Mouse (Mus musculus): ENCODE measurements at regions not wholly inside any gene's neighbourhood (a gene's known extent, or its start where the extent isn't known, plus 50 kb on each side); places are given as distances from the start of the nearest gene placed in this dataset.

DNA sequence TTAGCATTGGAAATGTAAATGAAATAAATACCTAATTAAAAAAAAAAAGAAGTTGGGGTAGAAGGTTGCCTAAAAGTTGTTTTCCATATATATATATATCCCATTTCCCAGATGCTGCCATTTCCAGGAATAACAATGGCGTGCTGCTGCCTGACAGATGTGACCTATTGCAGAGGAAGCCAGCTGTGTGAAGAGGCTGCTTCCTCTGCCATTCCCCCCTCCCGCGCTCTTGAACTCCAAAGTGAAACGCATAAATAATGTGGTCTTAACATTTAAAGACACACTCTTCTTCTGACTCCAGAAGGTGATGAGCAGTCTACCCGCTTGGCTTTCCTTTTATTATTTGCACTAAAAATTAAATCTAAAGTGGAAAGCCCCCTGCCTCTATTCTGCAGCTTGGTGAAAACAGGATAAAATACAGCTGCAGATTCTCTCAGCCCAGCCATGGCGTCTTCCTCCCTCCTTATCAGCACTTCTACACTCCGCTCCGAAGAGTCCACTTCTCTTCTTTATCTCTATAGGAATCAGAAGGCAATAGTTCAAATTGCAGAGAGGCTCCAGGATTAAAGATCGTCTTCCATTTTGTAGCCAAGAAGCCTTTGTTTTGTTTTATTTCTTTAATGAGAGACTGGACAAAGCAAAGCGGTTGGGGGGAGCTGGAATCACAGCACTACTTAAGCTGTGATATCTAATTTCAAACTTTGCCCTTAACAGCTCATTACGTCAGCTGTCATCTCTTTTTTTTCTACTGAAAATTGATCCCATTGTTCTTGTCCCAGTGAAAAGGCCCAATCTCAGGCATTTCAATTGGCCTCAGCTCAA is 385.1 kb downstream of the Rapgef2 start:
- DNase-seq, result no peak

DNA sequence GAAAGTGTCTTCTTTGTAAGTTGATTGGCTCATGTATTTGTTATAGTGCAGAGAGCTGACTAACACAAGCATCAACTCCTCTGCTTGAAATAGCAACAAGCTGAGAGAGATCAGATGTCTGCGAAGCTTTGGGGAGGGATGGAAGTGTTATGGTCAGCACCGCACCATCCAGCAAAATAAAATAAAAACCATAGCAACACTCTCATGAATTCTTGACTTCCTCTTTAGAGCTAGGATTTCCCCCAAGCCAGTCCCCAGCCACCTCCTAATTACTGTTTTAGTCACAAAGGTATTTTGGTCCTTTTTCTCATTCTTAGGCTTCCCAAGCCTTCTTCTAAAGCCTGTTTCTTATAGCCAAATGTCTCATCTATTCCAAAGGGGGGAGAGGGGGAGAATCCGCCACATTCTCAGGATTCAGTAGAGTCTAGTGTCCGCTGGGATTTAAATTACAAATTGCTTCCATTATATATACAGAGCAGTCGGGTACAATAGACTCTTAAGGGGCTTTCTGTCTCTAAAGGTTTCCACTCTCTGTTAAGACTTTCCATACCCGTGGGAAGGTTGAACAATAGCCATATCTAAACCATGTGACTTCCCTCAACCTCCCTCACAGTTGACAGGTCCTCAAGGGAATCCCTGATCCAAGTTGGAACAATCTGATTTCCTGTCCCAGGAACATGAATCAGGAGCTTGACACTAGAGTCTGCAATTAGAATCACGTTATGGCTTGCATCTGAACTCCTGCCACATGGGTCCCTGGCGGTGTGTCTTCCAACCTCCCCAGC is 386.7 kb downstream of the Rapgef2 start:
- DNase-seq, result no peak

DNA sequence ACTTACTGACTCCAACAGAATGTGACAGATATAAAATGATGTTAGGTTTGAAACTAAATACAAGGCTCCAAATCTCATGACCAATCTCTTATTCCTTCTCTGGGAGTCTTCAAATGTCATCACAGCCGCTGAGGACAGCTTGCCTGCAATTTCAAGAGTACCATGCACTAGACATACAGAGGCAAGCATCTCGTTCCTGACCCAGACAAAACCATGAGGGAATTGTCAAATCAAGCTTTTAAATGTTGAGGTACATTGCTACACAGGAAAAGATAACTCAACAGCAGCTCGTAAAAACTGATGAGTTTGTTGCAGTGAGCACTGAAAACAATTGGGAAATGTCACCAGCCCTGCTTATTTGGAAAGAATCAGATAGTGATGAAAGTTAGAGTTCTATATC is 397.0 kb downstream of the Rapgef2 start:
- no peak for DNase-seq

DNA sequence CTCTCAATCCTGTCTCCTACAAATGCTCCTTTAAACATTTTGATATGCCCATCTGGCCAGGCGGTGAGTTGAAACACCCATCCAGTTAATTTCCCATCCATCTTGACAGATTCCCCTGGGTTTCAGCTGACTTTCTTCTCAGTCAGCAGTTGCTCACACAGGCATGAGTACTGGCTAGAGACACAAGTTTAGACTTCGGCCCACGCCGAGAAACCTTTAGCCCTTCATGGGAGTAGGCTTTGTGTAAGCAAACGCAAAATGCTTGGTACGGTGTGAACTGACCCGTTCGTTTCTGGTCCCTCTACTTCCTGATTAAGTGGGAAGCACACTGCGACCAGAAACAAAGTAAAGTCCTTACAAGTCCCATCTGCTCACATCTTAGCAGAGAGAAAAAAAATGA is 401.6 kb downstream of the Rapgef2 start:
- no peak for DNase-seq

DNA sequence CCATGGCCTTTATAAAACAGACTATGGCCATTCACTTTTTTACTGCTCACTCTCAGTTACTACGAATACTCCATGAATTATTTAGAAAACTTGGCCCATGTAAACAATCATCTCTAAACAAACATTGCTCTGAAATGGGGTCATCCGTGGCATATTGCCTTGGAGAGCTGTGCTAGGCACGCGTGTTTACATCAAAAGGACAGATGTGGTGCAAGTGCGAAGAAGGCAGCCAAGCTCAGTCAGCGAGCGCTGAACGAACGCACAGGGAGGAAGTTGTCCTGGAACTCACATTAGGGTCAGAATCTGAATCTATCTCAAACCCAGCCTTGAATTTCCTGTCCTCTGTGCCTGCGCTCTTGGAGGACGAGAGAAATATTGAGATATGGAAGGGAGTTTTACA is 402.3 kb downstream of the Rapgef2 start:
- DNase-seq, result no peak

DNA sequence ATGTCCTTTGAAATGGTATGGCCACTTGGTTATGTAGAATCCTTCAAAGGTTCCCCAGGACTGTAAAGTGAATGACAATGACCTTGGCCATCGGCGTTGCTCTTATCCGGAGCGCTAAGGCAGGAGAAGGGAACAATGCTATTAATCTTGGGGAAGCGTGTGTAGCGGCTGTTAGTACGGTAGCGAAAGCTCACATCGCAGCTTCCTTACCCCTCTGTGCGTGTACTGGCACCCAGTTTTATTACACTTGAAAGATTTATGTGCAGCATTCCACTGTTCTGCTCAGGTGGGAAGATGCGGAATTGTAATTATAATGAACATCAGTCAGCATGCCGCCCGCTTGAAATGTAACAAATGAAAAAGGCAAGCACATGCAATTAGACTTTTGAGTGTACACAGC is 406.2 kb downstream of the Rapgef2 start:
- no peak for DNase-seq

DNA sequence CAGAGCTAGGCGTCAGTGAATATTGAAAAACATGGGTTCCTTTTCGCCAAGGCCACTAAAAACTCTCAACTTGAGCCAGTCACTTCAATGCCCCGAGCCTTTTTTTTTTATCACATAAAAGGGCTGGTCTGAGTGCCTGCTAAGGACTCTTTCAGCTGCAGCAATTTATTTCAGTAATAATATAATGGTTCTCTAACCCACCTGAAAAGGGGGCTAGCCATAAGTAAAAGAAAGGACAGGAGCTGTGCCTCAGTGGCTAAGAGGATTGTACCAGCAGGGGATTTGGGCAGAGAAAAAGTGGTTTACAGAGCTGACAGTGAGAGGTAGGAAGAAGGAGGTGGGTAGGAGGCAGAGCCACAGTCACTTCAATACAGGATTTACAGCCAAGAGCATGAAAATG is 409.0 kb downstream of the Rapgef2 start:
- DNase-seq, result no peak

DNA sequence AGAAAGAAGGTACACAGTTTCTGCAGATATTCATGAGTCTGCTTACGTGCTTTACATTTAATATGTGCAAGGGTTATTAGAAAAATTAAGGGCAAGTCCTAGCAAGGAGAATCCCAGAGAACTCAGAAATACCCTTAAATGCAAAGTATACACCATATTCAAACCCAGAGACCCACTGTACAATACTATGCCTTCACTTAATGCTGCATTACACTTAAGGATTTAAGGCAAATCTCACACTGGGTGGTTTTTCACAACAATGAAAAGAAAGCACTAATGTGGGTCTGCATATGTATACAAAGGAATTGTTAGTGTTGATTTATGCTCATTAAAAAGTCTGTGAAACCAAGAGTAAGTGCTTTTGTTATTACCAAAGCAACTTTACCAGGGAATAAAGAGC is 419.4 kb downstream of the Rapgef2 start:
- DNase-seq, result no peak

DNA sequence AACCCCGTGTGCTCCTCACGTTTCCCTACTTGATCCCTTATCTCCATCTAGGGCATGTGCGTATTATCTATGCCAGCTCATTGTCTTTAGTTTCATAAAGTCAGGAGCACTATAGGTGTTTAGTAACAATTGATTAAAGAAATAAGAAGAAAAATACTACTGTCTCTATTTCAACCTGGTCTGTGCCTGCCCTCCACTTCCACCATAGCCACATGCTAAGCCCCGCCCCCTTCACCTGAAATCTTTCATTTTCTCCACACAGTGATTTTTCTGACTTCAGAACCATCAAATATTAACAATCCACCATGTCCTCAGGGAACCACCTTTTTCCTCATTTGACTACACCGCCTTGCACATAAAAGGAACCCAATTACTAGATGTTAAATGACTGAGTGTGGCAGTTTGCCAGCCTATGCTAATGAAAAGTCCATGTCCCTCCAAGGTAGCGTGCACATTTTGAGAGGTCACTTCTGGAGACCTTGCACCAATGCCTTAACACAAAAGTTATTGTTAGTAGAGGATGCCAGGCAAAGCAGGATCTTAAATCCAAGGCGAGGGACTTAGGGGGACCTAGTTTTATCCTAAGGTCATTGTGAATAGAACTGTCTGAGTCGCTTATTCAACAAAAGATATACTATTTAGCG is 420.1 kb downstream of the Rapgef2 start:
- no peak for DNase-seq

DNA sequence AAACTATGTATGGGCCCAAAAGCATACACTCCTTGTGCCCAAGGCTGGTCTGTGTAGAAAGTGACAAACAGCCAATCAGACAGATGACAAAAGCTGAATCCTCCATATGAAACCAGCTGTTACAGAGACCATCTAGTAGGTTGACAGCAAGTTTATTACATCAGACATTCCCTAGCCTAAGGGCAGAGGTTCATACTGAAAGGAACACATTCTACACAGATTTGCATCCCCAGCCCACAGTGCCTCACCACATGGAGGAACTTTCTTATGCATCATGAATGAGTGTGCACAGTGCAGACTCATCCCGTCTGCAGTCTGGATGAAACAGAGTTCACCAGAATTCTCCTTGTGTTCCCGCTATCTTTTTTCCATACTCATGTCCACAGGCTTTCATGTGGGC is 423.3 kb downstream of the Rapgef2 start:
- DNase-seq, result no peak

DNA sequence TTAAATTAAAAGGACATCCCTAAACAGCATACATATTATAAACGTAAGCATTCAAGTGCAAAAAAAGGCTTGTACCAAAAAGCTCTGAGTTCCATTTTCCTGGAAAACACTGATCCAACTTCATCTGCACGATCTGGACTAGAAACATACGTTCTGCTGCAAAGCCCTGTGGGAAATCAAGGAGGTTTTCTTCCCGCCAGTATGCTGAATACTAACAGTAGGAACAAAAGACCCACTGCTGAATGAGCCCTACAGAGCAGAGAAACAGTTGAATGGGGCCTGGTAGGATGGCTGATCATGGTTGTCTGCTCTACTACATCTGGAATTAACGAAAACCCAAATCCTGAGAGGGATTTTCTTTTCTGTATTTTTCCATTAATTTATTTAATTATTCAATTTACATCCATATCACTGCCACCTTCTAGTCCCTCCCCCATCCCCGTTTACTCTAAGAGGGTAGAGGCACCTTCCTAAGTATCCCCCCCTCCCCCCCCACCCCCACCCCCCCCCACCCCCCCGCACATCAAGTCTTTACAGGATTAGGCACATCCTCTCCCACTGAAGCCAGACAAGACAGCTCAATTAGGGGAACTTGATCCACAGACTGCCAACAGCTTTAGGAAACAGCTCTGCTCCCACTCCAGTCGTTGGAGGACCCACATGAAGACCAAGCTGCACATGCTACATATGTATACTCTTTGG is 439.5 kb downstream of the Rapgef2 start:
- no peak for DNase-seq

DNA sequence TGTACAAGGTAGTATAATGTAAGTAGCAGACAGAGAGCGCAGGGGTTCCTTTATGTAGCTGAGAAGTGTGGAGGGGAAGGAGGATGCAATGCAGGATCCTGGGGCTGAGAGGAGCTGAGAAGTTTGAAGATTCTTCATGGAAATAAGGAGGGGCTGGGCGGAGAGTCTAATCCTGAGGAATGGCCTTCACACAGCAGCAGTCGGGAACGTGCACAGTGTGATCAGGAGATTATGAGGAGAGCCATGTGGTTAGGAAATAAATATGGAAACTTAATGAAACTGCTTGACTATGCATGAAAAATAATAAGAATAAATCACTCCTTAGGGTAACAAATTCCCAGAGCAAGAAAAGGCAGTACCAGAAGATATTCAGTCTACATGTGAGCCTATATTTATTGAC is 445.1 kb downstream of the Rapgef2 start:
- DNase-seq, result no peak

DNA sequence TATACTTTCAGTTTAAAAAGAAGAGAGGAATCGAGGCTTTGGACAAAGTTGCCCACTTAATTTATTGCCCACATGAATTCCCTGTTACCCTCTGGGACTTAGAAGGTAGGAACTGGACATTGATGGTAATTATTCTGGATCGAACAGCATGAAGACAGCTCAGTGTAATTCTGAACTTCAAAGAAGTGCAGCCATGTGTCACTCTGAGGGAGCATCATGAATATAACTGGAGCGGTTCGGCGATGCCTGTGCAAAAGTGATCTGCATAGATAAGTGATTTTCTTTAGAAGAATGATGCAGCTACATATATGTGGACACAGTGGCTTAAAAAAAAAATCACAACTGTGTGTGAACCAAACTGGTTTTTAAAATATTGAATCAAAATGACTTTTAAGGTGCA is 449.5 kb downstream of the Rapgef2 start:
- DNase-seq, result no peak

DNA sequence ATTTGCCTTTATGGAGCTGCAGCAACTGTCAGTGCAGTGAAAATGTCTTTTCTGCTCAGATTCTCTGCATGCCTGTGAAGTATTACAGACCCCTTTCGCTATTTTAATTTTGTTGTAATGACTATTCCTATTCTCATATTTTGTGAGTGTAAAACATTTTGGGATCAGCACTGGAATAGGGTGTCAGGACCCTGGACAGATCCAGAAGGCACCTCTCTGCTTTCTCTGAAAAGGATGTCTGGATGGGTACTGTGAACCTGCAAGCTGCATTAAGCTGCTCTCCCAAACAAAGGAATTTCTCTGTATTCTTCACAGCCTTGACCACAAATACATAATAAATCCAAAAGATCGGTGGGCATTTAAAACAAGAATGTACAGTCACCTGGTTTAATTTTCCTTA is 460.8 kb downstream of the Rapgef2 start:
- no peak for DNase-seq

DNA sequence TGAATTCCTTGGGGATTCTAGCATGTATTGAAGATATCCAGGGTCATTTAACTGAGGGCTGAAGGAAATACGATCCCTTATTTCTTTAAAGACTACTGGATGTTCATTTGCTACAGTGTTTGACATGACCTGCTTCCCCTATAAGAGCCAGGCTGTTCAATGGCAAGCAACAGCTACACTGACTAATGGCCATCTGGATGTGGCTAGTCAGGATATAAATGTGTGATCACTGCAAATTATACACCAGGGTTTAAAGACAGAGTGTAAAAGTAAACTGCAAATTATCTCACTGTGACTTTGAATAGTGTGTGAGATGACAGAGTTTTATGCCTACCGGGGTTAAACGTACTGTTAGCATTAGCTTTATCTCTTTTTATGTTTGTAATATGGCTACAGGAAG is 473.9 kb downstream of the Rapgef2 start:
- DNase-seq, result no peak

DNA sequence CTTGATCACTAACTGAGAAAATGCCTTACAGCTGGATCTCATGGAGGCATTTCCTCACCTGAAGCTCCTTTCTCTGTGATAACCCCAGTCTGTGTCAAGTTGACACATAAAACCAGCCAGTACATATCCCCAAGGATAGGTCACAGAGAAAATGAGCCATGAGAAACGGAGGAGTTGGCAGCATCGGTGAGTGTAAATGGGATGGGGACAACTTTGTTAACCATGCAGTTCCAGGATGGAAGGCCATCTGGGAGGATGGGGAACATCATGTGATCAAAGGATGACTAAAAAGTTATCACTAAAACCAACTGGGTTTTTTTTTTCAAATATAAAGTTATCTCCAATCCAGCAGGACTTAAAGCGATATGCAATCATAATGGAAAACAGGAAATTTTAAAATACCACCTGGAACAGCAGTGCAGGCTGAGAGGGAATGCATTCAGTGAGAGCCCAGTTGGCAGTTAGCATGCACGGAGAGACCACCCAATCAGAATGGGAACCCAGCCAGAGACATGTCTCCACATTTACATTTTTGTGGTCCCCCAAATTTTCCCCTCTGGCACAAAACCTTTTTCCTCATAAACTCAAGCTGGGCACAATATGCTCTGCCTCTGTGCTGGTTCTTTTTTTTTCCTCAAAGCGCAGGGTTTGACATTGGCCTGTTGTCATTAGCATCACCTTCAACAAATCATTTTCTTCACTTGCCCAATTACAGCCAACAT is 475.7 kb downstream of the Rapgef2 start:
- DNase-seq, result no peak

DNA sequence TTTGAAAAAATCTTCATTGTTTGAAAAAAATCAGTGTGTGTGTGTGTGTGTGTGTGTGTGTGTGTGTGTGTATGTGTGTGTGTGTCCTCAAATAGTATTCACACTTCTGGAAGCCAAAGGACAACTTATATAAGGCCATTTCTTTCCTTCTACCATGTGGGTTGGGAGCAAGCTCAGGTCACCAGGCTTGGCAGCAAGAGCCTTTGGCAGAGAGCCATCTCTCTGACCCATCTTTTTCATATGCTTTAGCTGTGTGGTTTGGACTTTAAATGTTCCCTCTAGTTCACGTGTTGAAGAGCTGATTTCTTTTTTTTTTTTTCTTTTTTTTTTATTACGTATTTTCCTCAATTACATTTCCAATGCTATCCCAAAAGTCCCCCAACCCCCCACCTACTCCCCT is 483.1 kb downstream of the Rapgef2 start:
- DNase-seq, result no peak

DNA sequence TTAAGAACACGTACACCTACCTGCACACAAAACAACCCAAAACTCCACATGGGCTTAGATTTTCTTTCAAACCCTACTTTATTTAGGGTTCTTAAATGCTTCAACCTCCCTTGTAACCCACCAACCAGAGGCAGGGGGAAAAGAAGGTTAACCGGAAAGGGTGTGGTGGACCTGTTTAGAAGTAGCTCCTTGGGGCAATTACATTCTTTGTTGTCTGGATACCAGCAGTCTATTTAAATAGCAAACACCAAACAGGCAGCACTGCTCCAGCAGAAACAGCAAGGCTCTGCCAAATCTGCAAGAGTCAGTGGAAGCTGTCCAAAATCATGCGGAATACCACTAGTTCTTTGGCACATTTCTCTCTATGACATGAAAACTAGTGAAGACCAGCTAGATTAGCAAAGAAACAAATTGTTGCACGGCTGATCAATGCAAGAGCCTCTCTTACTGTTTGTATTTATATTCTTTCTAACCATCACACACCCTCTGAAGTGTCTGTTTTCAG is 490.3 kb downstream of the Rapgef2 start:
- DNase-seq, result no peak

DNA sequence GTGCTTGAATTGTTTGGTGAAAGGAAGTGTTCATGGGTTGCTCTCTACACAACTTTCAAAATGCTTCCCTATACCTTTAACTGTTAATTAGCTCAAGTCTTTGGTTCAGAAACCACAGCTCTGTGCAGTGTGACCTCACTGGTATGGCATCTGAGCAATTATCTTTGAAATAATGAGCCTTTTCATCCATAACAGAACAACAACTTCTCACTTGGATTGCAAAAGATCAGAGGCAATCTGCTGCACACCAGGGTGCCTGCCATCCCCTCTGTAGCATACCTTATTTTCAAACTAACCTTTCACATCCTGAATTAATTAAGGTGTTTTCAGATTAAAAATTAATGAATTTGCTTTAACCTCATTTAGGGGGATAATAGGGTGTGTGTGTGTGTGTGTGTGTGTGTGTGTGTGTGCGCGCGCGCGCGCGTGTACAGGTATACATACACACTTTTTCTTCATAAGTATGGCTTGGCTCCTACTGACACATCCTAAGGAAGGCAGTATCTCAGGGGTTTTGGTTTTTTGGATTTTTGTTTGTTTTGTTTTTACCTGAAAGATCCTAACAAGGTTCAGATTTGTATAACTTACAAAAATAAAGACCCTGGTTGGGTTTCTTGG is 493.8 kb downstream of the Rapgef2 start:
- no peak for DNase-seq

DNA sequence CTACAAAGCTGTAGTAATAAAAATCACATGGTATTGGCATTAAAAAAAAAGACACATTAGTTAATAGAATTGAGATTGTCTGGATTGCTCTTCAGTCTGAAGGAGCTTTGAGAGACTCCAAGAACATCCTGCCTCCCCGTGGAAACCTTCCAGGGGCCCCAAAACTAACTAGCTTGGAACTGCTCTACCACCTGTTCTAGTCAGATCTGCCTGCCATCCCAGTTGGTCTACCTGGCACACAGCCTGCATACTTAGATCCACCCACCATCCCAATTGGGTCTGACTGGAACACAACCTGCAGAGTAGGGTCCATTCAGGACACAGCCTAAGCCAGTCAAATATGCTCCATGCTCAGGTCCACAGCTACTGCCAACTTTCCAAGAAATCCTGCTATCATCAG is 503.6 kb downstream of the Rapgef2 start:
- DNase-seq, result no peak

DNA sequence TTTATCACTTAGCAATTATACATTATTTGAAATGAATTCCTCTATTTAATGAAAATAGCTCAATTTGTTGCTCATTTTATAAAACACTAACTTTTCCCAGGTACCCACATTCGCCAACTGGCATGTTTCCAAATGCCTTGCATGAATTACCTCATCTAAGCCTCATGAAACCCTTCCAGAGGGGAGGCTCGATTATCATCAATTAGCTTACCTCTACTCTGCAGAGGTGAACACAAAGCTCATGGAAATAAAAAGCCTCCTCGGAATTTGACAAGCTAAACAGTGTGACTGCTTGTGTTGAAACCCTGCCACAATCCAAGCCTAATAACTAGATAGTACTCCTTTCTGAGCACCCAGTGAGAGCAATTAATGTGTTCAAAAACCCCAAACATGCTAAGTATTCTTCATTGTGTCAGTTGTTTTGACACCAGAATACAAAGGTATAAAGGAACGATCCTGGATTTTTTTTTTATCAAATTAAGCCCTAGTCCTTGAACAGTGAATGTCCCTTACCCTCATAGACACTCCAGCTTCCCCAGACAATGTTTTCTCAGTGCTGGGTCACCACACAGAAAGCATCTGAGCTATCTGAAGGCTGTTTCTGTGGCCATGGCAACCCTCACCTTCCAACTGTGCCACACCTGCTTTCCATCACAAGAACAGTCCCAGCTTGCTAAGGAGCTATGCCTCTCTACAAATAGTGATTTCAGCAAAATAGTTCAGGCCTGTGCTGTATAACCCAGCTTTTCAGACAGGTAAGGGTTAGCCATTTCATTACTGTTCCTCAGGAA is 530.4 kb downstream of the Rapgef2 start:
- no peak for DNase-seq

Measured in thymus, postnatal 36 days (tissue).